25 mouse cellular contexts compared by ENCODE assay signal in genomic region chr8:73323591-73323990, GRCm38 (mm10).
"Had no signal": no experiment of that assay in that cellular context is flagged by ENCODE, and none has a peak within 500 bp of the region (broad histone marks: within the 10 kb centered on the region; RNA-seq: fewer than 3 reads in every experiment).

No protein-coding gene starts in this region.

- H3K9ac ChIP-seq: hindbrain, embryonic 12.5 days; hindbrain, embryonic 14.5 days; kidney, embryonic 15.5 days; limb, embryonic 13.5 days; limb, embryonic 15.5 days; liver, embryonic 12.5 days; liver, embryonic 14.5 days had no signal

- H3K27ac ChIP-seq: heart, adult 2 months; hindbrain, embryonic 10.5 days; hindbrain, embryonic 12.5 days; hindbrain, embryonic 14.5 days; kidney, embryonic 15.5 days; kidney, postnatal 0 days; limb, embryonic 13.5 days; limb, embryonic 15.5 days; liver, embryonic 12.5 days; liver, embryonic 14.5 days had no signal

- H3K27me3 ChIP-seq: hindbrain, embryonic 12.5 days; kidney, embryonic 15.5 days; limb, embryonic 13.5 days; limb, embryonic 15.5 days; liver, embryonic 12.5 days had no signal

- DNase-seq: gastrocnemius, postnatal 14 days; gastrocnemius, postnatal 36 days; heart, adult 2 months; heart, postnatal 10 days; heart, postnatal 4 days; kidney, adult 11 months; kidney, adult 2 months; kidney, adult 9 months; kidney, postnatal 14 days; kidney, postnatal 36 days; layer of hippocampus, adult 9-11 months; layer of hippocampus, postnatal 36 days; left cerebral cortex, postnatal 4 days had no signal

- H3K4me3 ChIP-seq: heart, adult 2 months; hindbrain, embryonic 10.5 days; hindbrain, embryonic 12.5 days; kidney, embryonic 15.5 days; limb, embryonic 13.5 days; limb, embryonic 15.5 days; liver, embryonic 12.5 days had no signal

- ATAC-seq: hindbrain, embryonic 16.5 days; intestine, embryonic 16.5 days; liver, embryonic 12.5 days had no signal

- H3K36me3 ChIP-seq: hindbrain, embryonic 12.5 days; kidney, embryonic 15.5 days; limb, embryonic 13.5 days; limb, embryonic 15.5 days; liver, embryonic 12.5 days had no signal

- H3K4me2 ChIP-seq: heart, embryonic 11.5 days; hindbrain, embryonic 12.5 days; hindbrain, embryonic 14.5 days; kidney, embryonic 15.5 days; limb, embryonic 13.5 days; limb, embryonic 15.5 days; liver, embryonic 12.5 days had no signal

- H3K9me3 ChIP-seq: hindbrain, embryonic 10.5 days; hindbrain, embryonic 12.5 days; kidney, embryonic 15.5 days; limb, embryonic 13.5 days; limb, embryonic 15.5 days; liver, embryonic 12.5 days had no signal

- H3K4me1 ChIP-seq: liver, embryonic 12.5 days had no signal
